Mouse (Mus musculus): ENCODE data around the gene Sh2b1. TPM values are rescaled to one million over a fixed set of nuclear protein-coding genes. Genes with fewer than 3 reads are reported as not detected.
A peak's percentile ranks its signal among the peaks of the same experiment; 100 is the strongest.
"Not testable (repeated sequence)": the region's sequence is repeated elsewhere in the genome, so short reads cannot be mapped to it uniquely, and the experiment has no call there.

Sh2b1 gene
- polyA plus RNA-seq, 1 experiment: 34.7 TPM

DNA sequence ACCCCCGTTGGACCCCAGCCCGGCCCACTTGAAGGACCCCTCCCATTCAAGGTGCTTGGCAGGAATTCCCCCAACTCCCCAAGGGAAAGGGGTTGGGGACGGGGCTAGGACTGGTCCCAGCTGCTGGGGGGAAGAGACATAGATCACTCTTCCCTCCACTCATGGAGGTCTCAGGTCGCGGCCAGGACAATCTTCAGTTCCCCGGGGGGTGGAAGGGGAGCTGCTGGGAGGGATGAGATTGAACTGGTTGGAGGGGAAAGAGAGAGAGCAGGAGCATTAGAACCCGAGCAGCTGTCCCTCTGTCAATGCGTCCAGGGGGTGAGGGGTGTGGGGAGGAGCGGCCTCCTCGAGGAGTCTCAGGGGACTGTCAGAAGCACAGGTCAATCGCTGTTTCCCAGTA lies 16.7 kb upstream of the Sh2b1 start:
- no peak overlapping the region for H3K27ac ChIP-seq (replicated peaks; ENCODE audit: low read depth, low read length)
- no peaks in the 10 kb centered on the region for H3K4me1 ChIP-seq (ENCODE audit: control insufficient read depth, insufficient read depth, insufficient read length, low read length)
- H3K4me3 ChIP-seq (ENCODE audit: insufficient read depth, low read depth, low read length): no peak overlapping the region

DNA sequence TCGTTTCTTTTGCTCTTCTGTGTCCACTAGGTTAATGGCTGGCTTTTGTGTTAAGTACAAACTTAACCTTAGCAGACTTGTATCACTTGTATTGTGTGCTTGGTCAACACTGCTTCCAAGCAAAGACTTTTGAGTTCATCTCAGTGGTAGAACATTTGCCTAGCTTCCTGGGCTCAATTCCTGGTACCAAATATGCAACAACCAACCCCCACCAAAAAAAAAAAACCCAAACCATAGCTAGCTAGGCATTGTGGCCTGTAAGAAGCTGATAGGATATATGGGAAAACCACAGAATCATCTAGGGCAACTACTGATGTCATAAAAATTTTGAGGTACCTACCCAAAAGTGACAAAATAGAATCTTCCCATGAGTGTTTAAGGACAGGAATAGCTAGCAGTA lies 15.8 kb upstream of the Sh2b1 start:
- no peak overlapping the region for H3K4me3 ChIP-seq (ENCODE audit: insufficient read depth, low read depth, low read length)
- no peaks in the 10 kb centered on the region for H3K4me1 ChIP-seq (ENCODE audit: control insufficient read depth, insufficient read depth, insufficient read length, low read length)
- H3K27ac ChIP-seq (replicated peaks; ENCODE audit: low read depth, low read length): no peak overlapping the region

DNA sequence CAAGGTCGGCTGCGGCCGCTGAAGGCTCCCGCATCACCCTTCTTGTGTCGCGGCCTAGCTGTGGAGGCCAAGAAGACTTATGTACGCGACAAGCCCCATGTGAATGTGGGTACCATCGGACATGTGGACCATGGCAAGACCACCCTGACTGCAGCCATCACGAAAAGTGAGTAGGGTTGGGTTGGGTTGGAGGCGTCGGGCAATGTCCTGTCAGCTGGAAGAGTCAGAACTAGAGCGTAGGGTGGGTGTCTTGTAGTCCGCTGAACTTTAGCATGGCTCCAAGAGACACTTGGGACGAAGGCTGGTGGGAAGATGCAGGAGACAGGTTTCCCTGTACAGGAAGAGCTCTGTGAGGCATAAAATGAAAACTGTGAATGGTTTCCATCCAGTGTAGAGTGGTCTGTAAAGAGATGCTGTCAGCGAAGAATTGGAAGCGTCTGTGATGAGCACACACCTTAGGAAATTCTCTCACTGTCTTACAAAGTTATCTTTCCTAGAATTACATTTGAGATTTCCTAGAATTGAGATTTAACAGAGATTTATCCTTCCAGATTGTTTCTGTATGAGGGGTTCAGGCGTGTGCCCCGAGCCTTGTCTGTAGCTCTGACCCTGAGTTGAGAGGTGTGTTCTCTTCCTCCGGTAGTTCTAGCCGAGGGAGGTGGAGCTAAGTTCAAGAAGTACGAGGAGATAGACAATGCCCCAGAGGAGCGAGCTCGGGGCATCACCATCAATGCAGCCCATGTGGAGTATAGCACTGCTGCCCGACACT lies 12.6 kb upstream of the Sh2b1 start:
- Histone ChIP-seq H3K4me3 (ENCODE audit: insufficient read depth, low read depth, low read length) (peak overlapping the region; percentile 84), H3K27ac (replicated peaks; ENCODE audit: low read depth, low read length) (peak overlapping the region; percentile 66)
- H3K4me1 ChIP-seq (ENCODE audit: control insufficient read depth, insufficient read depth, insufficient read length, low read length): not testable (repeated sequence)

DNA sequence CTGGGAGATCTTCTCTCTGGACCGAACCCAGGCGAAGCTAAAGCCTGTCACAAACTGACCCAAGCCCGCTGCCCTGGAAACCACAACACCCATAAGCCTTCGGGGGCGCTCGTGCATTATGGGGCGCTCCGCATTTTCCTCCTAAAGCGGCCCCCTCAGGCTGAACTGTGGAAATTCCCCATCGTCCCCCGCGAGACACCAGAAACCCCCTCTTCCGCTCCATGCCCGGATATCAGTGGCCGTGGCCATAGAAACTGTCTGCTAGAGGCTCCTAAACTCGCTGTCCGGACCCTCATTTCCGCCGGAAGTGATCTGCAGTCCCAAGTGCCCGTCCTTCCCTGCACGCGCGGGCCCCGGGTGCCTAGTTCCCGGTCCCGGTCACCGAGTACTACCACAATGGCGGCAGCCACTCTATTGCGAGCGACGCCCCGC lies 11.8 kb upstream of the Sh2b1 start, which contains the start of gene Tufm:
Gene Tufm, plus strand, starts transcription at position 310 of the 432 bp plus-strand sequence.
- Histone ChIP-seq H3K27ac (replicated peaks; ENCODE audit: low read depth, low read length) (peak within 1 kb of the TSS; percentile 76), H3K4me1 (ENCODE audit: control insufficient read depth, insufficient read depth, insufficient read length, low read length) (no peaks in the 10 kb centered on the region), H3K4me3 (ENCODE audit: insufficient read depth, low read depth, low read length) (peak within 1 kb of the TSS; percentile 84)

DNA sequence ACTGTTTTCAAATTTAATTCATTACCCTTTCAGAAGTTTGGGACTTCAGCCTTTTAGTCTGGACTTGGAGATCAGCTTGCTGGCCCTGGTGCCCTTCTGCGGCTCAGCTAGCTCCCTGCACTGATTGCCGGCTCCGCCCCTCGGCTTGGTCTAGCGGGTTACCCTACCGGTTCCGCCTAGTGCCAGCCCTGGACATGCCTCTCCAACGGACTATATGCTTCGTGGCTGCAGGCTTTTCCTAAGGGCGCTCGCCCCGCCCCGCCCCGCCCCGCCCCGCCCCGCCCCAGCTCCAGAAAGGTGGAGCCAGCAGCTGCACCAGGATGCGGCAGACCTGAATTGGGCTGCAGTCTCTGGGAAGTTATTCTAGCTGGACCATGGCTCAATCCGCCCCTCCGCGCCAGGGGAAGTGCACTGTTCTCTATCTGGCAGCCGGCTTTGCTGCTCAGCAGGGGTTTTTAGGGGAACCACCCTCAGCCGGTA lies 7.2 kb upstream of the Sh2b1 start:
- Histone ChIP-seq H3K27ac (replicated peaks; ENCODE audit: low read depth, low read length) (peak overlapping the region; percentile 7; the same call in 1 of the 2 replicates), H3K4me1 (ENCODE audit: control insufficient read depth, insufficient read depth, insufficient read length, low read length) (no peaks in the 10 kb centered on the region), H3K4me3 (ENCODE audit: insufficient read depth, low read depth, low read length) (peak overlapping the region; percentile 51)

DNA sequence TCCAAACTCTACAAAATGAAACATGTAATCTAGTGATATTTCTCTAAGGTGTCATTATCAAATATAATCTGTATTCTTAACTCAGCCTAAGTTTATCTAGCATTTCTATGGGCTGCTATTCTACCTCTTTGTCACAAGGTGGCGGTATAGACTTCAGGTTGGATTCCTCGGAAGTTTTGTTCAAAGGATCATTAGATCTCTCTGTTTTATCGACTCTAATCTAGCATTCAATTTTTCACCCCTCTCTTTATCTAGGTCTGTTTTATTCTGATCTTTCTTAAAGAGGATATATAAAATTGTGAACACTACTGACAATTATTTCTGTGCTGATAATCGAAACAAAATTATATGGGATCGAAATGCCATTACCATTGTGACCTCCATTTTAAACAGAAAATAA lies 6.5 kb upstream of the Sh2b1 start:
- H3K4me1 ChIP-seq (ENCODE audit: control insufficient read depth, insufficient read depth, insufficient read length, low read length): no peaks in the 10 kb centered on the region
- no peak overlapping the region for H3K27ac ChIP-seq (replicated peaks; ENCODE audit: low read depth, low read length)
- no peak overlapping the region for H3K4me3 ChIP-seq (ENCODE audit: insufficient read depth, low read depth, low read length)

DNA sequence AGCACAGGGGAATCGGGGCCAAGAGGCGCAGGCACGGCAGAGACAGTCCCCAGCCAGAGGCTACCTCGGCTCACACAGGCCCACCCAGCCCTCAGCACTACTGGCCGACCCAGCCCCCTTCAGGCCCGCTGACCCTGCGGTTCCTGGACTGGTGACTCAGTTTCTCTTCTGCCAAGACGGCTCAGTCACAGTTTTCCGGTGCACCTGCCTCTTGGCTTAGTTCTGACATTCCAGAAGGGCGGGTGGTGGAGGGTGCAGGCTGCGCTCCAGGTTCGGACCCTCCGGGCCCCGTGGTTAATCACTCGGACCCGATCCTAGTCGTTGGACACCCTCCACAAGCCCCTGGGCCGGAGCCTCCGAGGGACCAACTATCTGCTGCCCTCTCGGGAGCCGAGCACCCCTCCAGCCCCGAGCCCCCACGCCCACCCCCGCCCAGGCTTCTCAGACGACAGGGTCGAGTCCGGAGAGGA lies 703 bp downstream of the Sh2b1 start:
- Histone ChIP-seq H3K4me3 (ENCODE audit: insufficient read depth, low read depth, low read length) (peak overlapping the region; percentile 98), H3K4me1 (ENCODE audit: control insufficient read depth, insufficient read depth, insufficient read length, low read length) (peaks cover 3% of the 10 kb centered on the region; the same call in 1 of the 2 replicates), H3K27ac (replicated peaks; ENCODE audit: low read depth, low read length) (peak overlapping the region; percentile 44; the same call in 1 of the 2 replicates)

DNA sequence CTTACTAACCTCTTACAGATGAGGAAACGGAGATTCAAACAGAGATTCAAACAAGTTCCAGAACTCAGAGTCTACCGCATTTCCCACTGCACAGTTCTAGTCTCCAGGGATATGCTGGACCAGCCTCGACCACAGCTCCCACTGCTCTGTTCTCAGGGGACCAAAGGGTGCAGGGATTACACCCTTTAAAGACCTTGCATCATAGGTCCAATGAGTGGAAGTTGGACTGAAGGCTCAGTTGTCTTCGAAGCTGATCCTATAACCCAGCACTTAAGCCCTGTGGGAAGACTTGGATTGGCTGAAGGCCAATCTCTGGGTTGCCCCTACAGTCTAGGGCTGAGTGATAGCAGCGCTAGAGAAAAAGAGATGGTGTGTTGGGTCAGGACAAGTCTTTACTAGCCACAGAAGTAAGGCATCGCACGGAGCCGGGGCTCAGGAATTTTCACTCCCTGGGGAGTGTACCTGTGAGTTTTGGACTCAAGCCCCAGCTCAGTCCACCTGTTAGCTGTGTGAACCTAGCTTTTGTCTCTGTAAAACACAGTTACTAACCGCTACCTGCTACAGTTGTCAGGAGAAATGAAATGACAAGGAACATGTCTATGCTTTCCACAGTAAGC lies 1.6 kb downstream of the Sh2b1 start:
- peaks cover 3% of the 10 kb centered on the region; the same call in 1 of the 2 replicates for H3K4me1 ChIP-seq (ENCODE audit: control insufficient read depth, insufficient read depth, insufficient read length, low read length)
- H3K4me3 ChIP-seq (ENCODE audit: insufficient read depth, low read depth, low read length): peak overlapping the region; percentile 98
- H3K27ac ChIP-seq (replicated peaks; ENCODE audit: low read depth, low read length): no peak overlapping the region

DNA sequence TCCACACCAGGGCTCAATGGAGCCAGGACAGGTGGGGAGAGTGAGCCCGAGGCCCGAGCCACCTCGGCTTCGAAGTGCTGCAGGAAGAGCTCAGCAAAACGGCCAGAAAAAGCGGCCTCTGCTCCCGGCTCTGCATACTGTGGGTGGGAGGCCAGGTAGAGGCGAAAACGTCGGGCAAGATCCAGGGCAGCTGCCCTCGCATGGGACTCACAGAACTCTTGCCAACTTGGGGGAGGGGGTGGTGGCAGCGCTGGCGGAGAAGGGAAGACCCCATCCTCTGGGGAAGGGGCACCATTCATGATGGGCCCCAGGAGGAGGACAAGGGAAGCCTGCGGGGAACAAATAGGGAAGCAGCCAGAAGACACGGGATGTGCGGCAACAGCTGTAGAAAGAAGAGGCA lies 2.5 kb downstream of the Sh2b1 start:
- no peak overlapping the region for H3K27ac ChIP-seq (replicated peaks; ENCODE audit: low read depth, low read length)

DNA sequence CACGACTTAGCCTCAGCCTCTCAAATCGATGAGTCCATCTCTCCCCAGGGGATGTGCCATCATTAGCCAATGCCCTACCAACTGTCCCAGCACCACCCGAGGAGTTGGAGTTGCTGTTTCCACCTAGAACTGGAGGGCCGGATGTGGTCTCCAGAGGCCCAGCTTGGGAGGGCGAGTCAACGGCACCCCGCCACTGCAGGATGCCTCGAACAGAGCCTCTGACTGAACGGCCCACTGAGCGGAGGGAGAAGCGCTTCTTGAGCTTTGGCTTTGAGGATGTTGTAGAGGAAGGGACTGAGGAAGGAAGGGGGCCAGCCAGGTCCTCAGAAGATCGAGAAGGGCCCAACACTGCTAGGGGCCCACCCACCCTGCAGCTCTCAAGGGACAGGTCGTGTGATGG lies 2.9 kb downstream of the Sh2b1 start:
- Histone ChIP-seq H3K27ac (replicated peaks; ENCODE audit: low read depth, low read length) (no peak overlapping the region), H3K4me3 (ENCODE audit: insufficient read depth, low read depth, low read length) (no peak overlapping the region; the same call in 1 of the 2 replicates), H3K4me1 (ENCODE audit: control insufficient read depth, insufficient read depth, insufficient read length, low read length) (peaks cover 3% of the 10 kb centered on the region; the same call in 1 of the 2 replicates)

More for the DNA sequence above, 2.5 kb downstream of the Sh2b1 start:
- Histone ChIP-seq H3K4me3 (ENCODE audit: insufficient read depth, low read depth, low read length) (no peak overlapping the region; the same call in 1 of the 2 replicates), H3K4me1 (ENCODE audit: control insufficient read depth, insufficient read depth, insufficient read length, low read length) (peaks cover 3% of the 10 kb centered on the region; the same call in 1 of the 2 replicates)

DNA sequence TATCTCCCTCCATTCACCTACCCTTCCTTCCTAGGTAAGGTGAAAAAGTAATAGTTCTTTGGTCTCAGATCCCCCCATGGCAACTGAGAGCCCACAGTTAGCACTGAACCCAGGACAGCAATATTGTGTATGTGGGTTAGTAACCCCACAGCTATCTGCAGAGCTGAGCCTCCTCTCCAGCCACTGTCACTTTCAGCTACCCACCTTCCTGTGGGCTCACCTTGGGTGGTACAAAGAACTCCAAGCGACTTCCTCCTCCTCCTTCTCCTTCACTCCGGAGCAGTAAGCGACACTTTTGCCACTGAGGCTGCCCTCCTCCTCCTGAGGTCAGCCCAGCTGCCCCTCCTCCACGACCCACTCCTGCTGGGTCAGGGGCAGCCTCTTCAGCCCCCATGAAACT lies 3.4 kb downstream of the Sh2b1 start:
- H3K4me1 ChIP-seq (ENCODE audit: control insufficient read depth, insufficient read depth, insufficient read length, low read length): peaks cover 3% of the 10 kb centered on the region; the same call in 1 of the 2 replicates
- no peak overlapping the region for H3K27ac ChIP-seq (replicated peaks; ENCODE audit: low read depth, low read length)
- H3K4me3 ChIP-seq (ENCODE audit: insufficient read depth, low read depth, low read length): no peak overlapping the region

DNA sequence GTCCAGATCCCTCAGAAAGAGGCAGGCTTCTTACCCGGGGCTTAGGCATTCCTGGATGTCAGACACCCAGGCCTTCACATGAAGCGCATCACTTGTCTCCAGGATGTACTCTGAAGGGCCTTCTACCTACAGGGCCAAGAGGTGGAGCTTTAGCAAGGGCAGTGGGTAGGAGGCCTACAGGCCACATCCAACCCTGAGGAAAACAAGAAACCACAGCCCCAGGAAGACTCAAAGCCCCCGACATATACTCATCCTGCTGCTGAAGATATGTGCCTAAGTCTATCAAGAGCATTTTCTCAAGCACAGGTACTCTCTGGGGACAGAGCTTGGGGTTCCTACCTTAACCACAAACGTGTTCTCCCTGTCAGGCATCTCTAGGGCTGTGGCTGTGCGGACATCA lies 3.9 kb downstream of the Sh2b1 start:
- Histone ChIP-seq H3K4me3 (ENCODE audit: insufficient read depth, low read depth, low read length) (no peak overlapping the region), H3K27ac (replicated peaks; ENCODE audit: low read depth, low read length) (no peak overlapping the region), H3K4me1 (ENCODE audit: control insufficient read depth, insufficient read depth, insufficient read length, low read length) (peaks cover 3% of the 10 kb centered on the region; the same call in 1 of the 2 replicates)

DNA sequence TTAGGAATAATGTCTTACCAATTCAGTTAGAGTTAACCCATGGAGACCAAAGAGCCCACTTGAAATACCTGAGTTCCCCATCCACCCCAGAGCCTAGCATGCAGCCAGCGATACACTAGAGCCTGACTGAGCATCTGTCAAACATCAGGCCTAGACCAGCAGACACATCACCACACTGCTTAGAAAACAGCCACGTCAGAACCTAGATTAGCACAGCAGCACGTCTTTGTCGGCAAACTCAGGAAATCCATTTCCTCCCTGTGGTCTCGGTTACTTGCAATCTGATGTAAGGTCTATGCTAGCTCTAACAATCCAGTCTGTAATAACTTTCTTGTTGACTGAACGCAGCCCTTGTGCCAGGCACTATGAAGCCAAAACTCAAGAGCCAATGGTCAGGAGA lies 5.1 kb downstream of the Sh2b1 start:
- Histone ChIP-seq H3K4me1 (ENCODE audit: control insufficient read depth, insufficient read depth, insufficient read length, low read length) (no peaks in the 10 kb centered on the region), H3K4me3 (ENCODE audit: insufficient read depth, low read depth, low read length) (no peak overlapping the region), H3K27ac (replicated peaks; ENCODE audit: low read depth, low read length) (no peak overlapping the region)

DNA sequence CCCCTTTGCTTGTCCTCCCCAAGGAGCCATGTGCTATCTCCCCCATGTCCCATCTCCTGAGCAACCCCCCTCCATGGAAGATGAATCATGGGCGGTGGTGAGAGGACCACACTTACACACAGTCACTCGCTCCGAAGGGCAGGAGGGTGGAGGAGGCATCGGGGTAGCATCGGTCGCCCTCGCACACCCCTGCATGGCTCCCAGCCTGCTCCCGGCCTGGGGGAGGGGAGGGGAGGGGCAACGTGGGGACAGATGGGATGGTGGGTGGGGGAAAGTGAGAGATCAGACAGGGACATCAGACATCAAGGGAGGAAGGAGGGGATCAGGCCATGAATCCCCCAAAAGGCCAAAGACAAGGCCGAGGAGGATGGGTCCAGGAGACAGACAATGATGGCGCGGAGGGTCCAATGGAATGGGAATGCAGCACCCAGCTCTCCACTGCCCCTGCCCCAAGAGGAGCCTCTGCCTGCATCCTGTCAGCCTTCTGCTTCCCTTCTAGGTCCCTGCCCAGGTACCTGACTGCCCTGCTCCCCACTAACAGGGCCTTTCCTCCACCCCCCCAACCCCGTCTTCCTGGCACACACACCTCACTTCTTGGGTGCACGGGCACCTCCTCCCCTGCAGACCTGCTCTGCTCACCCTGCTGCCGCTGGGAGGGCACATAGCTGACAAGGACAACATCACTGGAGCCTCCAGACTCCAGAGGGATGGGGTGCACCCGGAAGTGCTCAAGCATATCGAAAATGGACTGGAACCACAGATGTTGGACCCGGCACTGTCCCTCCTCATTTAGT lies 7.2 kb downstream of the Sh2b1 start:
- Histone ChIP-seq H3K4me1 (ENCODE audit: control insufficient read depth, insufficient read depth, insufficient read length, low read length) (no peaks in the 10 kb centered on the region), H3K27ac (replicated peaks; ENCODE audit: low read depth, low read length) (no peak overlapping the region), H3K4me3 (ENCODE audit: insufficient read depth, low read depth, low read length) (no peak overlapping the region)

DNA sequence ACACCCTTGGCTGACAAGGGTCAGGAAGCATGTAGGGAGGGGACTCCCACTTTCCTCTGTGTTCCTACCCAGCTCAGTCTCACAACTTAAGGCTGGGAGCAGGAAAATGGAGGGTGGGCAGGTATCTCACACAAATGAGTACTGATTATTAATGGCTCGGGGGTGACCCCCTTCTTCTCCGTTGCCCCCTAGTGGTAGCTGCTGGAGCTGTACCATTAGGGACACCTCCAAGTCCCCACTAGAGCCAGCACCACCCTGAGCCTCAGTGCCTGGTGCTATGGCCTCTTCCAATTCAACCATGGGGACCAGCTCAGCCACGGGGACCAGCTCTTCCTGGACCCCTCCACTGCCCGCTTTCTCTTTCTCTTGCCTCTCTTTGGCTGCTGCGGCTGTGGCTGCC lies 8.0 kb downstream of the Sh2b1 start:
- Histone ChIP-seq H3K4me1 (ENCODE audit: control insufficient read depth, insufficient read depth, insufficient read length, low read length) (no peaks in the 10 kb centered on the region), H3K27ac (replicated peaks; ENCODE audit: low read depth, low read length) (no peak overlapping the region), H3K4me3 (ENCODE audit: insufficient read depth, low read depth, low read length) (no peak overlapping the region)

Data from brown adipose tissue, adult 24 weeks (tissue).